Mouse (Mus musculus): ENCODE measurements around the gene Ccdc85c.

GRCm38 (mm10) chr12:108317826-108318430 lies 42.7 kb upstream of the Ccdc85c start:
- no peak for TF ChIP-seq EP300 (IDR thresholded peaks at IDR 0.05; ENCODE audit: low read depth)
- TF ChIP-seq CTCF (IDR thresholded peaks at IDR 0.05; ENCODE audit: low read depth), result no peak
